Mouse (Mus musculus) small intestine, adult 2 months (tissue): ENCODE results near the gene Olfr1241. TPM values are rescaled to one million over a fixed set of nuclear protein-coding genes. Genes with fewer than 3 reads are reported as not detected.

ENCODE experiments used
- H3K27ac ChIP-seq: fragments of 200-500 bp; 2 replicates; pipeline ENCODE4 v1.5.1; 2012; ENCODE audit warnings: low read depth, low read length, control low read depth, inconsistent platforms; ENCODE audit not compliant: insufficient read depth
- H3K27me3 ChIP-seq: fragments of 200-500 bp; 2 replicates; pipeline ENCODE4 v1.6.1; 2012; ENCODE audit warnings: mild to moderate bottlenecking, moderate library complexity, low read length, inconsistent platforms; ENCODE audit not compliant: control insufficient read depth, insufficient read depth
- H3K36me3 ChIP-seq: fragments of 200-500 bp; 2 replicates; pipeline ENCODE4 v1.6.1; 2012; ENCODE audit warnings: mild to moderate bottlenecking, low read length, control low read depth, inconsistent platforms; ENCODE audit not compliant: control insufficient read depth, insufficient read depth
- H3K4me1 ChIP-seq: fragments of 200-500 bp; 2 replicates; pipeline ENCODE4 v1.6.1; 2012; ENCODE audit warnings: low read length, inconsistent platforms, mixed read lengths; ENCODE audit not compliant: control insufficient read depth, insufficient read depth, insufficient read length
- H3K4me3 ChIP-seq: fragments of 200-500 bp; 2 replicates; pipeline ENCODE4 v1.5.1; 2012; ENCODE audit warnings: low read depth, mild to moderate bottlenecking, control low read depth, inconsistent platforms, low read length, moderate library complexity
- CTCF ChIP-seq: fragments of 200-500 bp; IDR thresholded peaks from 2 replicates; pipeline ENCODE4 v1.5.1; 2012; ENCODE audit warnings: low read depth, mild to moderate bottlenecking, control low read depth, inconsistent platforms, low read length, moderate library complexity, mixed read lengths; ENCODE audit not compliant: insufficient replicate concordance, insufficient read length; ENCODE audit errors: extremely low read depth
- POLR2A ChIP-seq: fragments of 200-500 bp; IDR thresholded peaks from 2 replicates; pipeline ENCODE4 v1.6.1; 2012; ENCODE audit warnings: low read depth, mild to moderate bottlenecking, control low read depth, inconsistent platforms, low read length, moderate library complexity
- WGBS: fragments of 180-500 bp; shearing (Covaris S2); methylation state at CpG from one replicate; pipeline ENCODE4 v1.1.7; 2018; 5-methylcytosine and 5-hydroxymethylcytosine counted together
- polyA plus RNA-seq: library from polyadenylated mRNA; depleted of rRNA; stranded (reverse); fragments of >200 nt; gene quantifications from 2 replicates; pipeline ENCODE4 v1.2.3, GENCODE M21; 2012; rRNA removed

Olfr1241 gene
- not detected in 2 replicates for polyA plus RNA-seq

- no peaks in the 10 kb centered on the region for H3K27me3 ChIP-seq
- H3K4me1 ChIP-seq = no peaks in the 10 kb centered on the region
- no peak within 1 kb of the TSS for H3K27ac ChIP-seq
- no peak for TF ChIP-seq CTCF
- no peak for TF ChIP-seq POLR2A
- H3K4me3 ChIP-seq = no peak within 1 kb of the TSS
- no peaks in the 10 kb centered on the region for H3K36me3 ChIP-seq
Observed at GRCm38 (mm10) chr2:89487026-89487425, at the start of gene Olfr1241. TSS of gene Olfr1241 (minus strand) at chr2:89487126.

- TF ChIP-seq CTCF = no peak
- TF ChIP-seq POLR2A = no peak
- H3K27me3 ChIP-seq = no peaks in the 10 kb centered on the region
- no peak within 1 kb of the TSS for H3K27ac ChIP-seq
- H3K36me3 ChIP-seq = no peaks in the 10 kb centered on the region
- 92% methylated on average over 1 of the region's 1 CpGs for WGBS
- no peak within 1 kb of the TSS for H3K4me3 ChIP-seq
- no peaks in the 10 kb centered on the region for H3K4me1 ChIP-seq
Observed at GRCm38 (mm10) chr2:89531387-89531786, 44.5 kb upstream of the Olfr1241 start, which contains the start of gene Olfr1243. TSS of gene Olfr1243 (minus strand) at chr2:89531487.

GRCm38 (mm10) chr2:89498235-89498634 lies 11.3 kb upstream of the Olfr1241 start, which contains the start of gene Olfr1242:
TSS of gene Olfr1242 (minus strand) at chr2:89498335.
- H3K4me3 ChIP-seq = no peak within 1 kb of the TSS
- 72% methylated on average over 1 of the region's 1 CpGs for WGBS
- no peaks in the 10 kb centered on the region for H3K36me3 ChIP-seq
- H3K27me3 ChIP-seq = no peaks in the 10 kb centered on the region
- no peak within 1 kb of the TSS for H3K27ac ChIP-seq
- no peak for TF ChIP-seq POLR2A
- no peak for TF ChIP-seq CTCF
- no peaks in the 10 kb centered on the region for H3K4me1 ChIP-seq

GRCm38 (mm10) chr2:89442900-89443299 lies 44.0 kb downstream of the Olfr1241 start, which contains the start of gene Olfr1240:
TSS of gene Olfr1240 (minus strand) at chr2:89443000.
- Histone ChIP-seq H3K4me1 (no peaks in the 10 kb centered on the region), H3K36me3 (no peaks in the 10 kb centered on the region), H3K27ac (no peak within 1 kb of the TSS), H3K4me3 (no peak within 1 kb of the TSS), H3K27me3 (no peaks in the 10 kb centered on the region)
- 77% methylated on average over 3 of the region's 3 CpGs for WGBS
- TF ChIP-seq POLR2A = no peak
- no peak for TF ChIP-seq CTCF

Other genes starting within 250 kb of the Olfr1241 start
- not detected in 2 replicates for gene Olfr1228, start 233.1 kb downstream of the Olfr1241 start, polyA plus RNA-seq
- not detected in 2 replicates for gene Olfr1229, start 199.1 kb downstream of the Olfr1241 start, polyA plus RNA-seq
- not detected in 2 replicates for gene Olfr1230, start 189.9 kb downstream of the Olfr1241 start, polyA plus RNA-seq
- not detected in 2 replicates for gene Olfr1231, start 180.1 kb downstream of the Olfr1241 start, polyA plus RNA-seq
- not detected in 2 replicates for gene Olfr1232, start 157.5 kb downstream of the Olfr1241 start, polyA plus RNA-seq
- not detected in 2 replicates for gene Olfr1233, start 144.7 kb downstream of the Olfr1241 start, polyA plus RNA-seq
- not detected in 2 replicates for gene Olfr1234, start 122.3 kb downstream of the Olfr1241 start, polyA plus RNA-seq
- gene Olfr1238, start 77.5 kb downstream of the Olfr1241 start, polyA plus RNA-seq = not detected in 2 replicates
- not detected in 2 replicates for gene Olfr1239, start 66.7 kb downstream of the Olfr1241 start, polyA plus RNA-seq
- not detected in 2 replicates for gene Olfr1240, start 44.1 kb downstream of the Olfr1241 start, polyA plus RNA-seq
- gene Olfr1242, start 11.2 kb upstream of the Olfr1241 start, polyA plus RNA-seq = not detected in 2 replicates
- not detected in 2 replicates for gene Olfr1243, start 44.4 kb upstream of the Olfr1241 start, polyA plus RNA-seq
- not detected in 2 replicates for gene Olfr1245, start 91.3 kb upstream of the Olfr1241 start, polyA plus RNA-seq
- not detected in 2 replicates for gene Olfr1246, start 106.0 kb upstream of the Olfr1241 start, polyA plus RNA-seq
- not detected in 2 replicates for gene Olfr1247, start 127.0 kb upstream of the Olfr1241 start, polyA plus RNA-seq
- not detected in 2 replicates for gene Olfr1248, start 131.1 kb upstream of the Olfr1241 start, polyA plus RNA-seq
- not detected in 2 replicates for gene Olfr1249, start 147.9 kb upstream of the Olfr1241 start, polyA plus RNA-seq
- gene Olfr1250, start 174.3 kb upstream of the Olfr1241 start, polyA plus RNA-seq = not detected in 2 replicates
- gene Olfr1251, start 184.8 kb upstream of the Olfr1241 start, polyA plus RNA-seq = not detected in 2 replicates
- not detected in 2 replicates for gene Olfr1252, start 237.9 kb upstream of the Olfr1241 start, polyA plus RNA-seq